Mouse (Mus musculus) ES-Bruce4 (cell line): ENCODE results near the gene Cpb2.

Experiments used
- CTCF ChIP-seq: IDR thresholded peaks from one replicate; pipeline ENCODE4 v1.8.1; 2011; ENCODE audit warnings: low read depth, low read length
- EP300 ChIP-seq: IDR thresholded peaks from 2 replicates; pipeline ENCODE4 v1.6.1; 2011; ENCODE audit warnings: low read depth, low read length; ENCODE audit not compliant: insufficient read depth
- POLR2A ChIP-seq: IDR thresholded peaks from one replicate; pipeline ENCODE4 v1.8.1; 2011; ENCODE audit warnings: low read length; ENCODE audit not compliant: insufficient read depth

DNA sequence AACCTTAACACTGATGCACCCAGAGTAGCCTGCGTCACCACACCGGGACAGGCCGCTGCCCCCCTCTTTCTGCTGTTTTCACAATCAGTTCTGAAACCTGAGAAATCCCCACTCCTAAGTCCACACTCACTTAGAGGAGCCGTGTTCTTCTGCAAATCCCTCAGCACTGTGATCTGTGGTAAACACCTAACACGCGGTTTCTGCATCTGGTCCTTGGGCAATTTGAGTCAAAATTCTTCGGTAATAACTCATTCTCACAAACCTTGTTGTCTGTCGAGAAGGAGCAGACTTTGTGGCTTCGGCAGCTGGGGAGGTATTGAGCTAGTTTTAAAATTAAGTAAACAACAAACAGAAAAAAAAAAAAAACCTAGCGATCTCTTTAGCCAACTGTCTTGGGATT, 49.2 kb upstream of the Cpb2 start:
- no peak for TF ChIP-seq POLR2A
- TF ChIP-seq EP300 = no peak
- no peak for TF ChIP-seq CTCF
